Comparison of ENCODE assay signal across 10 mouse cellular contexts in genomic region chr11:70029829-70030550, GRCm38 (mm10). TPM values are rescaled to one million over a fixed set of nuclear protein-coding genes. Genes with fewer than 3 reads are reported as not detected.
DNase-seq lines count a peak whose midpoint lies in the region; ATAC-seq and TF ChIP-seq lines count a peak whose summit lies in the region.
"Had no signal": no experiment of that assay in that cellular context is flagged by ENCODE, and none has a peak within 500 bp of the region (broad histone marks: within the 10 kb centered on the region; RNA-seq: fewer than 3 reads in every experiment).

No protein-coding gene starts in this region.

- peaks cover 47% of the 10 kb centered on the region for H3K36me3 ChIP-seq in kidney, embryonic 15.5 days
- H3K36me3 ChIP-seq in embryonic facial prominence, embryonic 11.5 days (replicated peaks; ENCODE audit: control insufficient read depth, insufficient read depth, low read depth, low read length), result peaks cover 9% of the 10 kb centered on the region
- peaks cover 33% of the 10 kb centered on the region for H3K36me3 ChIP-seq in hindbrain, embryonic 15.5 days
- H3K36me3 ChIP-seq in myocyte (ENCODE audit: control insufficient read depth, insufficient read depth), result peaks cover 19% of the 10 kb centered on the region

- H3K4me2 ChIP-seq in kidney, embryonic 15.5 days, result peak overlapping the region; percentile 68
- H3K4me2 ChIP-seq in embryonic facial prominence, embryonic 11.5 days (ENCODE audit: low read depth, low read length), result peak overlapping the region; percentile 37
- H3K4me2 ChIP-seq in hindbrain, embryonic 15.5 days, result peak overlapping the region; percentile 66
- H3K4me2 ChIP-seq in myocyte (ENCODE audit: low read depth), result peak overlapping the region; percentile 90

- no peak overlapping the region for H3K9ac ChIP-seq in kidney, embryonic 15.5 days
- H3K9ac ChIP-seq in embryonic facial prominence, embryonic 11.5 days (replicated peaks; ENCODE audit: low read length), result peak overlapping the region; percentile 37
- H3K9ac ChIP-seq in hindbrain, embryonic 15.5 days, result peak overlapping the region; percentile 50
- H3K9ac ChIP-seq: liver, embryonic 14.5 days had no signal

- ATAC-seq in kidney, embryonic 15.5 days (replicated peaks; ENCODE audit: low FRiP score), result no peak
- no peak for ATAC-seq in embryonic facial prominence, embryonic 11.5 days (replicated peaks; ENCODE audit: insufficient number of reproducible peaks, low FRiP score, low TSS enrichment, low read depth)
- peak; percentile 27 for ATAC-seq in hindbrain, embryonic 15.5 days (ENCODE audit: low FRiP score, low read depth)
- ATAC-seq in megakaryocyte-erythroid progenitor cell, adult 5-6 weeks (replicated peaks; ENCODE audit: low FRiP score, low TSS enrichment, poor library complexity, severe bottlenecking), result no peak
- ATAC-seq in megakaryocyte progenitor cell, adult 5-6 weeks (replicated peaks; ENCODE audit: poor library complexity), result no peak; the same call in 1 of the 2 replicates

- H3K79me2 ChIP-seq in myocyte (ENCODE audit: control insufficient read depth, insufficient read depth), result peaks cover 7% of the 10 kb centered on the region

- H3K27ac ChIP-seq in kidney, embryonic 15.5 days, result peak overlapping the region; percentile 89; the same call in 1 of the 2 replicates
- H3K27ac ChIP-seq in embryonic facial prominence, embryonic 11.5 days (replicated peaks; ENCODE audit: low read depth, low read length), result peak overlapping the region; percentile 80; the same call in 1 of the 2 replicates
- peak overlapping the region; percentile 96 for H3K27ac ChIP-seq in hindbrain, embryonic 15.5 days (replicated peaks)
- H3K27ac ChIP-seq: liver, embryonic 14.5 days had no signal

- WGBS in kidney, embryonic 15.5 days, result 36% methylated on average over 11 of the region's 11 CpGs
- 46% methylated on average over 11 of the region's 11 CpGs for WGBS in embryonic facial prominence, embryonic 11.5 days
- WGBS in hindbrain, embryonic 15.5 days, result 18% methylated on average over 11 of the region's 11 CpGs

- no peak for DNase-seq in kidney, postnatal 25 days
- no peak for DNase-seq in embryonic facial prominence, embryonic 11.5 days (ENCODE audit: low spot score)
- no peak for DNase-seq in gastrocnemius, adult 8-10 months (ENCODE audit: low spot score in 2 of 2)

- no peak overlapping the region for H3ac ChIP-seq in myocyte (ENCODE audit: control insufficient read depth, insufficient read length)

- no peaks in the 10 kb centered on the region for H3K9me3 ChIP-seq in kidney, embryonic 15.5 days (replicated peaks)
- no peaks in the 10 kb centered on the region for H3K9me3 ChIP-seq in embryonic facial prominence, embryonic 11.5 days (replicated peaks; ENCODE audit: control insufficient read depth, low read length)
- no peaks in the 10 kb centered on the region for H3K9me3 ChIP-seq in hindbrain, embryonic 15.5 days

- no peak for TF ChIP-seq POLR2A in myocyte (IDR thresholded peaks at IDR 0.05; ENCODE audit: insufficient read length, low read depth)

- peaks cover 51% of the 10 kb centered on the region for H3K4me1 ChIP-seq in kidney, embryonic 15.5 days
- peaks cover 13% of the 10 kb centered on the region for H3K4me1 ChIP-seq in embryonic facial prominence, embryonic 11.5 days (ENCODE audit: control insufficient read depth, insufficient read depth, low read length)
- H3K4me1 ChIP-seq in hindbrain, embryonic 15.5 days (replicated peaks), result peaks cover 58% of the 10 kb centered on the region

- H3K4me3 ChIP-seq in kidney, embryonic 15.5 days (replicated peaks), result peak overlapping the region; percentile 31
- peak overlapping the region; percentile 17 for H3K4me3 ChIP-seq in embryonic facial prominence, embryonic 11.5 days (ENCODE audit: low read depth, low read length)
- peak overlapping the region; percentile 37 for H3K4me3 ChIP-seq in hindbrain, embryonic 15.5 days
- H3K4me3 ChIP-seq in myocyte, result no peak overlapping the region

- no peaks in the 10 kb centered on the region for H3K27me3 ChIP-seq in kidney, embryonic 15.5 days
- H3K27me3 ChIP-seq in embryonic facial prominence, embryonic 11.5 days (ENCODE audit: control insufficient read depth, insufficient read depth, low read length), result no peaks in the 10 kb centered on the region
- no peaks in the 10 kb centered on the region for H3K27me3 ChIP-seq in hindbrain, embryonic 15.5 days
- no peaks in the 10 kb centered on the region for H3K27me3 ChIP-seq in myocyte (ENCODE audit: control insufficient read depth, insufficient read depth, insufficient read length)

TF ChIP-seq in myocyte, 11 proteins besides CTCF, POLR2A, EP300 and RAD21 (continues in another document):
- no peak for TF ChIP-seq MYOD1 (IDR thresholded peaks at IDR 0.05; ENCODE audit: control insufficient read depth in 1 of 3, insufficient read length in 2 of 3, low read depth in 2 of 3)
- no peak for TF ChIP-seq E2F4 (IDR thresholded peaks at IDR 0.05; ENCODE audit: insufficient read depth)
- no peak for TF ChIP-seq TCF3 (IDR thresholded peaks at IDR 0.05; ENCODE audit: insufficient read length, low read depth)
- no peak for TF ChIP-seq MAX (IDR thresholded peaks at IDR 0.05; ENCODE audit: low read depth)
- no peak for TF ChIP-seq MYOG (IDR thresholded peaks at IDR 0.05; ENCODE audit: control insufficient read depth in 1 of 3, insufficient read depth in 1 of 3, insufficient read length in 2 of 3, low read depth in 2 of 3)
- no peak for TF ChIP-seq REST (IDR thresholded peaks at IDR 0.05; ENCODE audit: insufficient read depth, insufficient read length)
- TF ChIP-seq TCF12 (IDR thresholded peaks at IDR 0.05; ENCODE audit: insufficient read depth, poor library complexity, severe bottlenecking), result no peak

RNA-seq across cellular contexts. Expression of gene Dlg4, which starts 13.2 kb away (rescaled TPM):
- 12.9 and 15.2 TPM in 2 replicates for polyA plus RNA-seq in kidney, embryonic 15.5 days (2015; fragmentation: Nextera tagmentation; extraction: Ambion mirVana)
- 7.6 and 11.2 TPM in 2 replicates for polyA plus RNA-seq in embryonic facial prominence, embryonic 11.5 days (2014; fragmentation: Nextera tagmentation; extraction: Ambion mirVana)
- 23.8 and 24.1 TPM in 2 replicates for polyA plus RNA-seq in hindbrain, embryonic 15.5 days (2015; fragmentation: Nextera tagmentation; extraction: Ambion mirVana)
- polyA plus RNA-seq in myocyte (2012; fragmentation: generic; extraction: Trizol), result 26.8 TPM
- total RNA-seq in megakaryocyte-erythroid progenitor cell, adult 5-6 weeks (2014; fragmentation: Nextera tagmentation), result 2.1 and 3.0 TPM in 2 replicates
- 0.23 and 0.76 TPM in 2 replicates for total RNA-seq in megakaryocyte-erythroid progenitor cell, adult 5-6 weeks (2017)
- 1 to 10 TPM; 3.3 to 6.9 (median 4.2) TPM for total RNA-seq in gastrocnemius, adult 8-10 months (2022)
- 5.8 and 6.7 TPM in 2 replicates for total RNA-seq in megakaryocyte progenitor cell, adult 5-6 weeks (2015)
- 3.8 and 4.1 TPM in 2 replicates for total RNA-seq in megakaryocyte progenitor cell, adult 5-6 weeks (2017)

RNA-seq across cellular contexts. Expression of gene Acadvl, which starts 14.8 kb away (rescaled TPM):
- polyA plus RNA-seq in kidney, embryonic 15.5 days (2015; fragmentation: Nextera tagmentation; extraction: Ambion mirVana), result 78.1 and 83.0 TPM in 2 replicates
- 54.2 and 57.6 TPM in 2 replicates for polyA plus RNA-seq in embryonic facial prominence, embryonic 11.5 days (2014; fragmentation: Nextera tagmentation; extraction: Ambion mirVana)
- 58.0 and 62.2 TPM in 2 replicates for polyA plus RNA-seq in hindbrain, embryonic 15.5 days (2015; fragmentation: Nextera tagmentation; extraction: Ambion mirVana)
- 130 TPM for polyA plus RNA-seq in myocyte (2012; fragmentation: generic; extraction: Trizol)
- total RNA-seq in megakaryocyte-erythroid progenitor cell, adult 5-6 weeks (2014; fragmentation: Nextera tagmentation), result 50.8 and 85.0 TPM in 2 replicates
- total RNA-seq in megakaryocyte-erythroid progenitor cell, adult 5-6 weeks (2017), result 58.1 and 70.7 TPM in 2 replicates
- total RNA-seq in gastrocnemius, adult 8-10 months (2022), result 100 to 1,000 TPM; 288 to 338 (median 299) TPM
- total RNA-seq in megakaryocyte progenitor cell, adult 5-6 weeks (2015), result 28.7 and 45.7 TPM in 2 replicates
- total RNA-seq in megakaryocyte progenitor cell, adult 5-6 weeks (2017), result 43.6 and 49.1 TPM in 2 replicates

RNA-seq across cellular contexts. Expression of gene Asgr1, which starts 23.9 kb away (rescaled TPM):
- polyA plus RNA-seq in kidney, embryonic 15.5 days (2015; fragmentation: Nextera tagmentation; extraction: Ambion mirVana), result 1.3 and 2.3 TPM in 2 replicates
- polyA plus RNA-seq in embryonic facial prominence, embryonic 11.5 days (2014; fragmentation: Nextera tagmentation; extraction: Ambion mirVana), result 0.46 and 0.95 TPM in 2 replicates
- polyA plus RNA-seq in hindbrain, embryonic 15.5 days (2015; fragmentation: Nextera tagmentation; extraction: Ambion mirVana), result 2.8 and 4.7 TPM in 2 replicates
- 0.06 TPM for polyA plus RNA-seq in myocyte (2012; fragmentation: generic; extraction: Trizol)
- total RNA-seq in megakaryocyte-erythroid progenitor cell, adult 5-6 weeks (2014; fragmentation: Nextera tagmentation), result not detected in 2 replicates
- not detected in 2 replicates for total RNA-seq in megakaryocyte-erythroid progenitor cell, adult 5-6 weeks (2017)
- total RNA-seq in gastrocnemius, adult 8-10 months (2022), result not detected
- not detected in 2 replicates for total RNA-seq in megakaryocyte progenitor cell, adult 5-6 weeks (2015)
- total RNA-seq in megakaryocyte progenitor cell, adult 5-6 weeks (2017), result not detected in 2 replicates
- total RNA-seq: MEL had no signal

RNA-seq across cellular contexts. Expression of gene Dvl2, which starts 29.6 kb away (rescaled TPM):
- 38.2 and 43.2 TPM in 2 replicates for polyA plus RNA-seq in kidney, embryonic 15.5 days (2015; fragmentation: Nextera tagmentation; extraction: Ambion mirVana)
- polyA plus RNA-seq in embryonic facial prominence, embryonic 11.5 days (2014; fragmentation: Nextera tagmentation; extraction: Ambion mirVana), result 34.9 and 35.7 TPM in 2 replicates
- polyA plus RNA-seq in hindbrain, embryonic 15.5 days (2015; fragmentation: Nextera tagmentation; extraction: Ambion mirVana), result 26.4 and 28.7 TPM in 2 replicates
- polyA plus RNA-seq in myocyte (2012; fragmentation: generic; extraction: Trizol), result 24.3 TPM
- 20.3 and 30.0 TPM in 2 replicates for total RNA-seq in megakaryocyte-erythroid progenitor cell, adult 5-6 weeks (2014; fragmentation: Nextera tagmentation)
- 15.8 and 20.8 TPM in 2 replicates for total RNA-seq in megakaryocyte-erythroid progenitor cell, adult 5-6 weeks (2017)
- total RNA-seq in gastrocnemius, adult 8-10 months (2022), result 1 to 10 TPM; 3.8 to 5.2 (median 4.5) TPM
- 9.5 and 9.8 TPM in 2 replicates for total RNA-seq in megakaryocyte progenitor cell, adult 5-6 weeks (2015)
- total RNA-seq in megakaryocyte progenitor cell, adult 5-6 weeks (2017), result 9.5 and 14.7 TPM in 2 replicates

RNA-seq across cellular contexts. Expression of gene Phf23, which starts 34.4 kb away (rescaled TPM):
- polyA plus RNA-seq in kidney, embryonic 15.5 days (2015; fragmentation: Nextera tagmentation; extraction: Ambion mirVana), result 75.8 and 78.8 TPM in 2 replicates
- 57.7 and 58.0 TPM in 2 replicates for polyA plus RNA-seq in embryonic facial prominence, embryonic 11.5 days (2014; fragmentation: Nextera tagmentation; extraction: Ambion mirVana)
- 56.1 and 62.2 TPM in 2 replicates for polyA plus RNA-seq in hindbrain, embryonic 15.5 days (2015; fragmentation: Nextera tagmentation; extraction: Ambion mirVana)
- 58.6 TPM for polyA plus RNA-seq in myocyte (2012; fragmentation: generic; extraction: Trizol)
- 49.1 and 53.9 TPM in 2 replicates for total RNA-seq in megakaryocyte-erythroid progenitor cell, adult 5-6 weeks (2014; fragmentation: Nextera tagmentation)
- total RNA-seq in megakaryocyte-erythroid progenitor cell, adult 5-6 weeks (2017), result 46.2 and 53.7 TPM in 2 replicates
- 10 to 100 TPM; 20.5 to 28.5 (median 23.0) TPM for total RNA-seq in gastrocnemius, adult 8-10 months (2022)
- 34.5 and 37.9 TPM in 2 replicates for total RNA-seq in megakaryocyte progenitor cell, adult 5-6 weeks (2015)
- 31.7 and 40.0 TPM in 2 replicates for total RNA-seq in megakaryocyte progenitor cell, adult 5-6 weeks (2017)

Comparison
In these comparisons a context has a peak if more than half of its experiments do, and no peak if none do; other contexts are left out.
1. H3K4me2 ChIP-seq: peak in every context shown above with its lines; median percentile 90 in myocyte; 68 in kidney, embryonic 15.5 days; 66 in hindbrain, embryonic 15.5 days; 37 in embryonic facial prominence, embryonic 11.5 days.